Mouse (Mus musculus): ENCODE measurements around the gene Itgal.

DNA sequence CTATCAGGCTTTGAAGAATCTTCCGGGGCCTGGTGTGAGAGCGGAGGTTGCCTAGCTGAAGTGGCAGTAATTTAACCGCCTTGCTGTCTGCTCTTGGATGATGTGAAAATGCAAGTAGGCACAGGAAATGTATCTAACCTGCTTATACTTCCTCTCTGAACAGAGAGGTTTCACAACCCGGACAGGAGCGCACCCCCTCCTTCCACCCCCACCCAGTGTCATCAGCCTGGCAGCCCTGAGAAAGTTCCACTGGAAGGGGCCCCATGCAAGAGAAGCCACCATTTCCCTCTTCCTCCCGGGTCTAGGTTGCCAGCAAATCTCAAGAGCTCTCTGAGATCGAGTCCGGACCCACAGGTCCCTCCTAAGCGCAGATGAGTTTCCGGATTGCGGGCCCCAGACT lies at the start of gene Itgal:
- no peak for TF ChIP-seq CTCF (IDR thresholded peaks at IDR 0.05; ENCODE audit: borderline replicate concordance, insufficient read depth, low read depth, low read length)
- TF ChIP-seq POLR2A (IDR thresholded peaks at IDR 0.05; ENCODE audit: borderline replicate concordance, insufficient read depth, low read length) = no peak
